Mouse (Mus musculus) embryo, embryonic 10 days (tissue): ENCODE measurements at regions not wholly inside any gene's neighbourhood (a gene's known extent, or its start where the extent isn't known, plus 50 kb on each side); places are given as distances from the start of the nearest gene placed in this dataset.

Experiments
- DNase-seq: peaks from one replicate; pipeline ENCODE4 v3.0.0-alpha.2; 2015; ENCODE audit warnings: low spot score

DNA sequence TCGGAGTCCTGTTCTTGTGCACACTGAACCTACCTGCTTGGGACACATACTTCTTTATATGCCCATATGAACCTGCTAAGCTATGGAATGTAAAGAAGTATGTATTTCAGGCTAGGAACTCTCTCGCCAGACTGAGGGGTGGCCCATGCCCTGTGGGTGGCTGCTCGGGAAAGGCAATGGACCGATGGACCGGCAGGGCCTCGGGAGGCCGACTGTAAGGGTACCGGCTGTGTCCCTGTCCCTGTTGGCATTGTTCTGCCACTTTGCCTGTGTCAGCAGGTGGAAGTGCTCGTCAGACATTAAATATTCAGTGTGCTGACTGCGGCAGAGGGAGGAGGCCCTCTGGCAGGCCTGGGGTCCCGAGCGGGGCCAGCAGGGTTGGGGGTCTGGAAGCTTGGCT is 54.5 kb upstream of the Gata5 start:
- DNase-seq, result no peak

DNA sequence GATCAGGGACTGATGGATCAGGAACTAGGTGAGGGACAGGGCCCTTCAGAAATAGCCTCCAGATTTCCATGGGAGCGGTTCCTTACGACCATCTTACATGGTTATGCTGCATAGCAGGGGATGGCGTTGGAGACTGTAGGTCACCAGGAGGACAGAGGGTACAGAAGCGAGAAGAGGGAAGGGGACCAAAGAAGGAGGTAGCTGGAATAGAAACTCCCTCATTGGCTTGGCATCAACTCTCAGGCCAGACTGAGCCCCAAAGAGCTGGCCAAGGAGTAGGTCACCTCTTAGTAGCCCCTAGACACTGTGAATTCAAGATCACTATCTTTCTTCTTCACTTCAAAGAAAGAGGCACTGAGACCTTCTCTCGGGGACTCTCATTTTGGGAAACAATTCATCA is 53.6 kb upstream of the Gata5 start:
- DNase-seq, result no peak

GRCm38 (mm10) chr2:180387305-180387704 is 52.8 kb upstream of the Gata5 start:
- no peak for DNase-seq

- peak; percentile 28 for DNase-seq
Measured at GRCm38 (mm10) chr2:180385967-180386688, 51.6 kb upstream of the Gata5 start.

DNA sequence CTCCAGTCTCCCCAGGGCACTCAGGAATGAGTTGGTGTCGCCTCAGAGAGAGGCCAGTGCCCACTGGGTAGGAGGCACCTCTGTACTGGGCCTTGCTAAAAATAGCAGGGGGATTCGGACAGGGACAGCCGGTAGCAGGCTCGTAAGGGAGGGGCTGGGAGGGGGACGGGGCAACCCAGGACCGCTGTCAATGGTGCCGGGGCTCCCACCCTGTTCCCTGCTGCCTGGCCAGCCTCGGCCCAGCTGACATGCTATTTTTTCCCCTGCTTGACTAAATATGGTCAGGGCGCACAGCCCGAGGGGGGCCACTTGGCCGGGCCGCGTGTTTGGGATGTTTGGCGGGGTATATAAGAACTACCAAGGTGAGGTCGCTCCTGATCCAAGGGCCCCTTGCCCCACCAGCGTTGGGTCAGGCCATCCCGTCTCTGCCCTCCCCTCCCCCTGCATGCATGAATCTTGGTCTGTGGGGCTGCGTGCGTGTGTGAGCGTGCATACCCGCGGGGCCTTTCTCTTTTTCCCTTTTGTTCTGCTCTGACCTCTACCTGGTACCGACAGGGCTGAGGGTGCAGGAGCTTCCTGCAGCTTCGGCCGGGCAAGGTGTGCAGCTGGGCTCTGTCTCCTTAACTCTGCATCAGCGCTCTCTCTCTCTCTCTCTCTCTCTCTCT is 50.9 kb upstream of the Gata5 start:
- DNase-seq, result peak; percentile 34
